Mouse (Mus musculus) gastrocnemius, postnatal 36 days (tissue): ENCODE data around the gene Pes1. TPM values are rescaled to one million over a fixed set of nuclear protein-coding genes. Genes with fewer than 3 reads are reported as not detected.
"Not testable (repeated sequence)": the region's sequence is repeated elsewhere in the genome, so short reads cannot be mapped to it uniquely, and the experiment has no call there.

Source experiments
- DNase-seq, 2 experiments: peaks; one replicate each; pipeline ENCODE4 v3.0.0; 2022
- intact Hi-C: fragments of 180-260 bp; cut with DNase I; formaldehyde crosslinking; loops from one replicate; pipeline ENCODE4 v1.15.1; 2025
- long read RNA-seq, 2 experiments: library from polyadenylated mRNA; stranded (forward); transcript quantifications; one replicate each; pipeline ENCODE4 v2.0.0; 2021
- total RNA-seq, 2 experiments: library from RNA; stranded (reverse); gene quantifications; 2 replicates each; pipeline ENCODE4 v1.2.3; 2021

Gene Pes1
- 10 to 100 TPM; 31.3 to 35.5 TPM for total RNA-seq
- long read RNA-seq, experiment 1, transcript Pes1-201 (15 exons, 2,911 nt) = major isoform, 7 of 9 reads
- long read RNA-seq, experiment 1, partial matches to known transcripts = 2 of 9 reads
- long read RNA-seq, experiment 1, other reads (novel, unspliced or antisense) = 0 of 9 reads
- long read RNA-seq, experiment 2, transcript Pes1-201 (15 exons, 2,911 nt) = major isoform, 8 of 17 reads
- long read RNA-seq, experiment 2, partial matches to known transcripts = 8 of 17 reads
- long read RNA-seq, experiment 2, other reads (novel, unspliced or antisense) = 1 of 17 reads

- intact Hi-C loops = no loop called here
- DNase-seq = peak; percentile 65 to 72
Observed at GRCm38 (mm10) chr11:3963610-3964415, at the start of gene Pes1. Gene Pes1, plus strand, starts transcription at chr11:3963975.

- DNase-seq = peak; percentile 72 to 79
- intact Hi-C loops = loop anchor here (2.0 kb wide), 1 partner anchor 31 kb away; no protein-coding TSS in a partner anchor
Observed at GRCm38 (mm10) chr11:3914109-3914840, 49.5 kb upstream of the Pes1 start, which contains the start of gene Slc35e4. Gene Slc35e4, minus strand, starts transcription at chr11:3914664.

- DNase-seq = no peak
- intact Hi-C loops = no loop called here
Observed at GRCm38 (mm10) chr11:3918738-3919137, 45.0 kb upstream of the Pes1 start.

GRCm38 (mm10) chr11:3920476-3920875 is 43.3 kb upstream of the Pes1 start:
- intact Hi-C loops = loop anchor here (5.0 kb wide), 1 partner anchor 113 kb away; no protein-coding TSS in a partner anchor

GRCm38 (mm10) chr11:3921281-3921850 is 42.4 kb upstream of the Pes1 start:
- no peak for DNase-seq
- intact Hi-C loops = loop anchor here (5.0 kb wide), 1 partner anchor 114 kb away; no protein-coding TSS in a partner anchor

More at GRCm38 (mm10) chr11:3920476-3920875, 43.3 kb upstream of the Pes1 start:
- no peak for DNase-seq

GRCm38 (mm10) chr11:3922115-3922514 is 41.7 kb upstream of the Pes1 start:
- intact Hi-C loops = loop anchor here (5.0 kb wide), 1 partner anchor 115 kb away; no protein-coding TSS in a partner anchor
- no peak for DNase-seq

GRCm38 (mm10) chr11:3922731-3923130 is 41.0 kb upstream of the Pes1 start:
- intact Hi-C loops = loop anchor here (5.0 kb wide), 1 partner anchor 115 kb away; no protein-coding TSS in a partner anchor
- DNase-seq = no peak

GRCm38 (mm10) chr11:3925916-3926315 is 37.9 kb upstream of the Pes1 start:
- intact Hi-C loops = no loop called here
- no peak for DNase-seq

- intact Hi-C loops = no loop called here
Observed at GRCm38 (mm10) chr11:3930019-3930418, 33.8 kb upstream of the Pes1 start.

GRCm38 (mm10) chr11:3930931-3931330 is 32.8 kb upstream of the Pes1 start:
- no peak for DNase-seq
- intact Hi-C loops = no loop called here

More at GRCm38 (mm10) chr11:3930019-3930418, 33.8 kb upstream of the Pes1 start:
- no peak for DNase-seq

- DNase-seq = peak; percentile 79 to 84
- intact Hi-C loops = no loop called here
Observed at GRCm38 (mm10) chr11:3931511-3932211, 32.1 kb upstream of the Pes1 start, which contains the start of gene Tcn2. Gene Tcn2, minus strand, starts transcription at chr11:3932159.

GRCm38 (mm10) chr11:3933756-3934285 is 30.0 kb upstream of the Pes1 start:
- no peak for DNase-seq
- intact Hi-C loops = no loop called here

GRCm38 (mm10) chr11:3935135-3935534 is 28.6 kb upstream of the Pes1 start:
- DNase-seq = no peak
- intact Hi-C loops = no loop called here

- intact Hi-C loops = no loop called here
- no peak for DNase-seq
Observed at GRCm38 (mm10) chr11:3936318-3936717, 27.5 kb upstream of the Pes1 start.

GRCm38 (mm10) chr11:3937321-3937874 is 26.4 kb upstream of the Pes1 start:
- intact Hi-C loops = no loop called here
- DNase-seq = no peak

- DNase-seq = no peak
- intact Hi-C loops = no loop called here
Observed at GRCm38 (mm10) chr11:3941371-3941770, 22.4 kb upstream of the Pes1 start.

GRCm38 (mm10) chr11:3946386-3946785 is 17.4 kb upstream of the Pes1 start:
- DNase-seq = no peak
- intact Hi-C loops = no loop called here

GRCm38 (mm10) chr11:3954876-3955275 is 8.9 kb upstream of the Pes1 start:
- intact Hi-C loops, DNase-seq: not testable (repeated sequence)

GRCm38 (mm10) chr11:3955371-3955770 is 8.4 kb upstream of the Pes1 start:
- intact Hi-C loops, DNase-seq: not testable (repeated sequence)
